Mouse (Mus musculus) adrenal gland (tissue): ENCODE data around the gene Fads6.

ENCODE experiments used
- intact Hi-C: fragments of 180-260 bp; cut with DNase I; formaldehyde crosslinking; loops from one replicate; pipeline ENCODE4 v1.15.1; 2025
- long read RNA-seq, 2 experiments: library from polyadenylated mRNA; unstranded; transcript quantifications; one replicate each; pipeline ENCODE4 v2.0.0; 2020; ENCODE audit warnings: borderline replicate concordance in 1 of 2; ENCODE audit not compliant: insufficient replicate concordance in 1 of 2

The Fads6 gene
- long read RNA-seq, experiment 1, full-length matches to known transcripts = 1 of 3 reads
- long read RNA-seq, experiment 1, partial matches to known transcripts = 0 of 3 reads
- long read RNA-seq, experiment 1, other reads (novel, unspliced or antisense) = 2 of 3 reads
- long read RNA-seq, experiment 2, full-length matches to known transcripts = 5 of 13 reads
- long read RNA-seq, experiment 2, partial matches to known transcripts = 0 of 13 reads
- long read RNA-seq, experiment 2, other reads (novel, unspliced or antisense) = 8 of 13 reads

DNA sequence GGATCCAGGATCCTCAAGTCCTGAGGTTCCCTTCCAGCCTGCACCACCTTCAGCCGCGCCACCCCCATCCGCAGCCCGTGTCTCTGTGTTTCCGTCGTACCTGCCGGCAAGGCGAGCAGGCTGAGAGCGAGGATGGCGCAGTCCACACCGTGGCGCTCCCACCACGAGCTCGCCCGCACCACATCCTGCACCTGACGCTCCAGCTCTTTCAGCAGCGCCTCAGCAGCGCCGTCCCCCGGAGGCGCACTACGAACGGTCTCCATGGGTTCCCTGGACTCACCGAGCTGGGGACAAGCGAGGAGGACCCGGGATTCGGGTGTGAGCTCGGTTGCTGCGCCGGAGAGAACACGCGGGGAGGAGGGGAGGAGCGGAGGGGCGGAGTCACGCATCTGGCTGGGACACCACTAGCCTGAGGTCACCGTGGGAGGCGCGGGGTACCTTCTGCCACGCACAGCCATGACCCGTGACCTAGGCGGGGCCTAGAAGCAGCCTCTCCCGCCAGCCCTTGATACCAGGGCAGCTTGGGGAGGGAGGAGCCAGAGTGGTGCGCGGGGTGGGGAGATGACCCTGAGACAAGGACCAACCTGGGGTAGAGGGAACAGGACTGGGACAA lies at the start of gene Fads6:
TSS of gene Fads6 (minus strand) at position 450 of the 613 bp plus-strand sequence.
- intact Hi-C loops = no loop called here

- intact Hi-C loops = no loop called here
Measured at GRCm38 (mm10) chr11:115345515-115345914, 48.1 kb upstream of the Fads6 start.

- intact Hi-C loops = no loop called here
Measured at GRCm38 (mm10) chr11:115344967-115345366, 47.5 kb upstream of the Fads6 start.

GRCm38 (mm10) chr11:115341866-115342265 lies 44.4 kb upstream of the Fads6 start:
- intact Hi-C loops = no loop called here

DNA sequence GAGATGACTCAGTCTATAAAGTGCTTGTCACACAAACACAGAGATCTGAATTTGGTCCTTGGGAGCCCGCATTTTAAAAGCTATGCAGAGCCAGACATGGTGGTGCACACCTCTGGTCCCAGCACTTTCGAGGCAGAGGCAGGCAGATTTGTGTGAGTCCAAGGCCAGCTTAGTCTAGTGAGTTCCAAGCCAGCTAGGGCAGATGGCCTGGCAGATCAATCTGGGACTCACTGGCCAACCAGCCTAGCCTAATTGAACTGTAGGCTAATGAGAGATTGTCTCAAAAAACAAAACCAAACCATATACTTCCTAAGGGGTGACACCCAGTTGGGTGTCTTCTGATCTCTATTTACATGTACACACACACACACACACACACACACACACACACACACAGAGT lies 43.8 kb upstream of the Fads6 start:
- intact Hi-C loops = no loop called here

- intact Hi-C loops = no loop called here
Measured at GRCm38 (mm10) chr11:115337826-115338225, 40.4 kb upstream of the Fads6 start.

- intact Hi-C loops = no loop called here
Measured at GRCm38 (mm10) chr11:115337350-115337749, 39.9 kb upstream of the Fads6 start.

- intact Hi-C loops = no loop called here
Measured at GRCm38 (mm10) chr11:115336115-115336514, 38.7 kb upstream of the Fads6 start.

DNA sequence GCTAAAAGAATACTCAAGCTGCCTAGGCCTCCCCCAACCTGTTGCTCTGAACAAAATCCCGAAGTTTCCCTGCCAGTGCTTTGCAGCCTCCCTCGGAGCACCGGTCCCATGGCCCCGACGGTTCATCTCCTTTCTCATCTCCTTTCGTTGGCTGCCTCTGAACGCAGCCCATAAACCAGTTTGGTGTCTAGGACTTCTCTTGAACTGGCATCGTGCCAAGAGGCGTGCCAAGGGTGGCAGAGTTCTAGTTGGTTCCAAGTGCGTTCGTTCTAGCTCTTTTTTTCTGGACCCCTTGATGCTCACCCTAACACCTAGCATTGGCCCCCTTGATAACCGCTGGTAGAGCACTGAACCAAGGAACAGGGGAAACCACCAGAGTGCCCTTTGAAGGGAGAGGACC lies 37.8 kb upstream of the Fads6 start:
- intact Hi-C loops = no loop called here

- intact Hi-C loops = no loop called here
Measured at GRCm38 (mm10) chr11:115334531-115334930, 37.1 kb upstream of the Fads6 start, which contains the start of gene Otop3. Gene Otop3 (plus strand): TSS chr11:115334731.

- intact Hi-C loops = no loop called here
Measured at GRCm38 (mm10) chr11:115329339-115329738, 31.9 kb upstream of the Fads6 start.

GRCm38 (mm10) chr11:115326730-115327129 lies 29.3 kb upstream of the Fads6 start:
- intact Hi-C loops = no loop called here

DNA sequence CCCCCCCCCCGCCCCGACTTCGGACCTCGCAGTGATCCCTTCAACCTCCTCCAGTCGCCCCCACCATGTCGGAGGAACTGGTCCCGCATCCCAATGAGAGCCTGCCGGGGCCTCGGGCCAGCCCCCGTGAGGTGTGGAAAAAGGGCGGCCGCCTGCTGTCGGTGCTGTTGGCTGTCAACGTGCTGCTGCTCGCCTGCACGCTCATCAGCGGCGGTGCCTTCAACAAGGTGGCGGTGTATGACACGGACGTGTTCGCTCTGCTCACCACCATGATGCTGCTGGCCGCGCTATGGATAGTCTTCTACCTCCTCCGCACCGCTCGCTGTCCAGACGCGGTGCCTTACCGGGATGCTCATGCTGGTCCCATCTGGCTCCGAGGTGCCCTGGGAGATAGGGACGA lies 25.9 kb upstream of the Fads6 start:
- intact Hi-C loops = loop anchor here (2.0 kb wide), 1 partner anchor 31 kb away; no protein-coding TSS in a partner anchor

- intact Hi-C loops = loop anchor here (2.0 kb wide), 1 partner anchor 33 kb away; no protein-coding TSS in a partner anchor
Measured at GRCm38 (mm10) chr11:115321906-115322693, 24.6 kb upstream of the Fads6 start, which contains the start of gene Ush1g. Gene Ush1g (minus strand): TSS chr11:115322041.

DNA sequence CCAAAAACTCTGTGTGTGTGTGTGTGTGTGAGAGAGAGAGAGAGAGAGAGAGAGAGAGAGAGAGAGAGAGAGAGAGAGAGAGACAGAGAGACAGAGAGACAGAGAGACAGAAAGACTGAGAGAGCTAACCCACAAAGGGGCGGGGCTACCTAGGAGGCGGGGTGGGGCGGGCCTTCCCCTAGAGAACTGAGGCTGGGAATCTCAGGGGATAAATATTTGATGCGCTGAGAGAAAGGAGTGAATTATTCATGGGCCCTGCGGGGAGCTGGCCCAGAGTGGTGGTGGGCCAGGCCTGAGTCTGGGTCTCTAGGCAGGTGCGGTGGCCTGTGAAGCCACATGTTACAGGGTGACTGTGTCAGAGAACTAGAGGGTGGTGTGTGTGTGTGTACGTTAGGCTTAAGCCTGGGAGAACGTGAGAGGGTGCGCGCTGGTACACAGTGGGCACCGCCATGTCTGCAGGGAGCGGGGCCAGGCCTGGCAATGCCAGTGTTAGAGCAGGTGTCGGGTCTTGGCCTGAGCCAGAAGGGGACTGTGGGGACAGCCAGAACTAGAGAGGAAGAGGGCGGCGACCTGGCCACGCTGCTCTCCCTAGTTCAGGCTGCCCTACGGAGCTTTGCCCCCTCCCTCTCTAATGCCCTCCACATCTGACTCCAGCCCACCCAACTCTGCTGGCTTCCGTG lies 22.4 kb upstream of the Fads6 start:
- intact Hi-C loops = no loop called here

- intact Hi-C loops = loop anchor here (1.0 kb wide), 1 partner anchor 11 kb away; the partner anchor contains the start of gene Otop2
Measured at GRCm38 (mm10) chr11:115318245-115319027, 21.0 kb upstream of the Fads6 start.

DNA sequence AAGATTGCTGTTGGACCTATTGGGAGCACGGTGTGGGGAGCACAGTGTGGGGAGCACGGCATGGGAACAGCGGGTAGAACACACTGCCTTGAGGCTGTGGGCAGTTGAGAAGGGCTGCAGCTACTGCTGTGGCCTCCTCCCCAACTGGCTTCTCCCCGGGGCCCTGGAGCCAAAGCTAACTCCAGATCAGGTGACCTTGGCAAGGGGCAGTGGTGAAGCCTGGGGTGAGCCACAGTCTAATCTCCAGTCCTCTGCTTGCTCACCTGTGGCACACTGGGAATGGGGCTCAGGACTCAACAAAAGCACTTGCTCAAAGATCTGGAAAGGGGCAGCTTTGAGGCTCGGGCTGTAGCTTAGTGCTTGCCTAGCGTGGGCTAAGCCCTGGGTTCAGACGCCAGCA lies 19.7 kb upstream of the Fads6 start:
- intact Hi-C loops = no loop called here

GRCm38 (mm10) chr11:115314249-115314648 lies 16.8 kb upstream of the Fads6 start:
- intact Hi-C loops = no loop called here

DNA sequence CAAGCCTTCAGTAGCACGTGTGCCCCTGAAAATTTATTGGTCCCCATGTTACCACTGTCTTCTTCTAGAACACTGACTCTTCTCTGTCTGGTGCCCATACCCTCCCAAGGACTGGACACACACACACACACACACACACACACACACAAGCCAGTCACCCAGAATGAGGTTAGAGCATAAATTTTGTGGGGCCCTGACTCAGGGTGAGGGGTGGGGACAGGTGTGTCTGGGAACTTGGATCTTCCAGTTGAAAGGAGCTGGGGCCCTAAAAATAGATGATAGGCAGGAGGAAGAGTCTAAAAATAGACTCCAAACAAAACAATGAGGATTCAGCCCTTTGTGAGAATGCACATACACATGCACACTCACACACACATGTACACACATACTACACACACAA lies 11.3 kb upstream of the Fads6 start:
- intact Hi-C loops = no loop called here

DNA sequence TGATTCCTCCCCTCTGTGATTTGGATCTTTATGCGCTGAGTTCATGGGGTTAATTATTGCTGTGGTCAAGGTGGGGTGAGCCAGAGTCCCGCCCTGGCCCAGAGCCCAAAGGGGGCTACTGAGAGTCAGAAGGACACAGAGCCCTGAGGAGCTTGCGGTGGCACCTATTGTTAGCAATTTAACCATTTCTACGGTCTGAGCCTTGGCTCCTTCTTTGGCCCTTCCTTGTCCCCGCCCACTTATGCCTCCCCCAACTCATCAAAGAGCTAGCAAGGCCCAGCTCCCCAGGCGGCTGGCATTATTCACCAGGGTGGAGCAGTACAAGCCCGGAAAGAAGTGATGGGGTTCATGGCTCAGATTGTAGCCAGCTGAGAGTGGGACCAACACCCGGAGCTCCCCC lies 9.4 kb upstream of the Fads6 start, which contains the start of gene Otop2:
TSS of gene Otop2 (plus strand) at position 301 of the 400 bp plus-strand sequence.
- intact Hi-C loops = loop anchor here (1.0 kb wide), 1 partner anchor 11 kb away; no protein-coding TSS in a partner anchor
